Mouse (Mus musculus): ENCODE results near the gene Ccdc14.

GRCm38 (mm10) chr16:34711481-34711880 is 21.1 kb downstream of the Ccdc14 start:
- TF ChIP-seq CTCF (IDR thresholded peaks at IDR 0.05) (peak; percentile 69), EP300 (IDR thresholded peaks at IDR 0.05) (no peak)

Measured in lung, postnatal 0 days (tissue).